Mouse (Mus musculus) thymus, adult 2 months (tissue): Measurements from ENCODE around the gene Dpysl4.

Experiments used
- CTCF ChIP-seq: fragments of 200-500 bp; IDR thresholded peaks from 2 replicates; pipeline ENCODE4 v1.5.1; 2012; ENCODE audit warnings: mild to moderate bottlenecking, control low read depth, low read length, moderate library complexity, borderline replicate concordance; ENCODE audit not compliant: control insufficient read depth, poor library complexity, insufficient read depth; ENCODE audit errors: extremely low read depth
- POLR2A ChIP-seq: fragments of 200-500 bp; IDR thresholded peaks from 2 replicates; pipeline ENCODE4 v1.6.1; 2012; ENCODE audit warnings: mild to moderate bottlenecking, low read length, control low read depth, moderate library complexity; ENCODE audit not compliant: control insufficient read depth, poor library complexity, insufficient read depth; ENCODE audit errors: extremely low read depth

DNA sequence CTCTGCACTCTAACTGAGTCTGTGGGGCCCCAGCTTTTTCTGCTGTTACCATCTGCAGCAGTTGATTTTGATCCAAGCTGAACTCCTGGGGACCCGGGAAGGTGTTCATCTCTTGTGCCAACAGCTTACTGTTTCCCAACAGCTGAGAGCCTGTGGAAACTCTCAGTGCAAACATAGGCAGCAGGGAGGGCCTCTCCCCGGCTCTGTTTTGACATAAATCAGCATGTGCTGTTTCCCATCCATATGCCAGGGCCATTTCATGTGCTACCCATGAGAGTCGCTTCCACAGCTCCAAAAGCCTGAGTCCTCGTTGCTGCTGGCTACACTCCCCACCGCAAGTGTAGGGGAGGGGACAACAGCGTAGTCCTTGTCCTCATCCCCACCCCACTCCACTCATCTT, 7.6 kb upstream of the Dpysl4 start:
- no peak for TF ChIP-seq POLR2A
- TF ChIP-seq CTCF: no peak
